Mouse (Mus musculus) intestine, embryonic 14.5 days (tissue): ENCODE measurements around the gene Gm8232. TPM values are rescaled to one million over a fixed set of nuclear protein-coding genes. Genes with fewer than 3 reads are reported as not detected.
"Not testable (repeated sequence)": the region's sequence is repeated elsewhere in the genome, so short reads cannot be mapped to it uniquely, and the experiment has no call there.

Source experiments
- ATAC-seq: fragments of 200-750 bp; cut with Nextera tagmentation; replicated peaks from 2 replicates; pipeline ENCODE4 v1.8.0; 2017; ENCODE audit warnings: low read depth, moderate number of reproducible peaks, moderate TSS enrichment, moderate library complexity; ENCODE audit not compliant: low FRiP score, low TSS enrichment
- DNase-seq: peaks from one replicate; pipeline ENCODE4 v3.0.0-alpha.2; 2018; ENCODE audit warnings: low spot score
- H3K27ac ChIP-seq: fragments of 300-500 bp; sonication (generic); 2 replicates; pipeline ENCODE4 v1.5.1; 2014; ENCODE audit warnings: low read depth, mild to moderate bottlenecking, control low read depth
- H3K27me3 ChIP-seq: fragments of 300-500 bp; sonication (generic); replicated peaks from 2 replicates; pipeline ENCODE4 v1.6.1; 2014; ENCODE audit warnings: low read length, control low read depth; ENCODE audit not compliant: control insufficient read depth, insufficient read depth
- H3K36me3 ChIP-seq: fragments of 300-500 bp; sonication (generic); 2 replicates; pipeline ENCODE4 v1.6.1; 2014; ENCODE audit warnings: low read length, control low read depth; ENCODE audit not compliant: control insufficient read depth, insufficient read depth
- H3K4me1 ChIP-seq: fragments of 300-500 bp; sonication (generic); replicated peaks from 2 replicates; pipeline ENCODE4 v1.6.1; 2014; ENCODE audit warnings: low read length, control low read depth, mixed read lengths; ENCODE audit not compliant: control insufficient read depth, insufficient read depth
- H3K4me2 ChIP-seq: fragments of 300-500 bp; sonication (generic); 2 replicates; pipeline ENCODE4 v1.6.1; 2014; ENCODE audit warnings: low read length
- H3K4me3 ChIP-seq: fragments of 300-500 bp; sonication (generic); 2 replicates; pipeline ENCODE4 v1.5.1; 2014; ENCODE audit warnings: low read depth, low read length, control low read depth, mixed read lengths
- H3K9ac ChIP-seq: fragments of 300-500 bp; sonication (generic); 2 replicates; pipeline ENCODE4 v1.6.1; 2014; ENCODE audit warnings: mild to moderate bottlenecking, low read length
- H3K9me3 ChIP-seq: fragments of 300-500 bp; sonication (generic); 2 replicates; pipeline ENCODE4 v1.6.1; 2016; ENCODE audit warnings: low read length, control low read depth; ENCODE audit not compliant: control insufficient read depth
- WGBS: fragments of 180-500 bp; shearing (Covaris S2); extraction: QIAGEN DNeasy Blood & Tissue Kit; methylation state at CpG from one replicate; pipeline ENCODE4 v1.1.7; 2014; 5-methylcytosine and 5-hydroxymethylcytosine counted together
- polyA plus RNA-seq: library from polyadenylated mRNA; unstranded; fragments of >200 nt; fragmentation: Nextera tagmentation; extraction: Ambion mirVana; gene quantifications from 2 replicates; pipeline ENCODE4 v1.2.1, GENCODE M21; 2014

The Gm8232 gene
- not detected in 2 replicates for polyA plus RNA-seq

DNA sequence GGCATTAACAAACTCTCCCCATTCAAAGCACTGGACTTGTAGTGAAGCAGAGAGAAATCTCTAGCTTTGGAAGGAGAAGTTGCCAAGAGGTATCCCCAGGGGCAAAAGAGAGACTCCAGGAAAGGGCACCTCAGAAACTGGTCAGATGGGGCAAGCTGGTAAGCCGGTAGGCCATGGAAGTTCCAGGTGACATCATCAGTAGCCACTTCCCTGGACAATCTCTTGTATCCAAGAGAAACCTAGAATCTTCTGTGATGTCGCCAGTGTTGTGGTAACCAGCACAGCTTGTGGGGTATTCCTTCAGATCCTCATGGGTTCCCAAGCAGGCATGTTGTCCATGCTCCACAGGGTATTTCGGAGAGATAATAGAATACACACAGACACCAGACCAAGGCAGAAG is at the start of gene Gm8232:
TSS of gene Gm8232 (plus strand) at position 301 of the 400 bp plus-strand sequence.
- H3K36me3 ChIP-seq, H3K4me1 ChIP-seq, H3K4me3 ChIP-seq, H3K9ac ChIP-seq, H3K4me2 ChIP-seq, H3K27me3 ChIP-seq, DNase-seq, H3K27ac ChIP-seq, H3K9me3 ChIP-seq, ATAC-seq: not testable (repeated sequence)
- 90% methylated on average over 3 of the region's 3 CpGs for WGBS

DNA sequence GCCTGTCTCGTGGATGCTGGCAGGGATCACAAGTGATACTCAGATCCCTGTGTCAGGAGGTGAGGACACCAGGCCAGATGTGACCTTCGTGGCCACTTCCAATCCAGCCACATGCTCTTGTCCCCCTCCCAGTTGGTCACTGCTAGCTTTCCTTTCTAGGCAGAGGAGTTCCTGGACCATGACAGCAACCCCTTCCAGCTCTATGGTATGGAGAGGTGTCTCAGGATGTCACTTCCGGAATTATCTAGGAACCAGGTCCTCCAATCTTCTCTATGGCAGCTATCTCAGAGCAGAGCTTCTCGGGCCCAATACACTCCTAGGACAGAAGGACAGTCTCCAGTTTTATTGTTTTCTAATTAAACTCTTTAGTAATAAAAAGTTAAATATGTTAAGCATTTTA is 49.2 kb upstream of the Gm8232 start:
- not testable (repeated sequence) for ATAC-seq, H3K4me3 ChIP-seq, DNase-seq, H3K9me3 ChIP-seq, H3K27ac ChIP-seq, H3K36me3 ChIP-seq, H3K9ac ChIP-seq, H3K27me3 ChIP-seq, H3K4me2 ChIP-seq, H3K4me1 ChIP-seq
- WGBS, result 77% methylated on average over 4 of the region's 4 CpGs

DNA sequence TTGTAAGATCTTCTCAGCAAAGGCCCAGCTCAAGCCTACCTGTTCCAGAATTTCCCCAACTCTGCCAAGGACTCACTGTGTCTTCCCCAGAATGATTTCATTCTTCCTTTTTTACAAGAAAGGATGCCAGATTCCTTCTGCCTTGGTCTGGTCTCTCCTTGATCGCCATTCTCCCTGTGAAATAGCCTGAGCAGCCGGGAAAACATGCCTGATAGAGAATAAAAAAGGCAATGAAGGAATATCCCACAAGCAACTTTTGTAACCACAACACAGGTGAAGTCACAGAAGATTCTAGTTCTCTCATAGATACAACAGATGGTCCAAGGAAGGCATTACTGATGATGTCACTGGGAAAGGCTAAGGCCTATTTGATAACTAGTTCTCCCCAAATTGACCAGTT is 22.8 kb upstream of the Gm8232 start, which contains the start of gene Gm3371:
TSS of gene Gm3371 (minus strand) at position 101 of the 400 bp plus-strand sequence.
- H3K9me3 ChIP-seq, ATAC-seq, H3K27ac ChIP-seq, DNase-seq, H3K4me2 ChIP-seq, H3K4me1 ChIP-seq, H3K4me3 ChIP-seq, H3K27me3 ChIP-seq, H3K9ac ChIP-seq, H3K36me3 ChIP-seq: not testable (repeated sequence)
- no CpG with 5 or more reads among the region's 2 CpGs for WGBS

Other genes with a start within 250 kb of the Gm8232 start
- not detected in 2 replicates for gene Gm8212, start 236.0 kb upstream of the Gm8232 start, polyA plus RNA-seq
- not detected in 2 replicates for gene 4930503E14Rik, start 220.4 kb upstream of the Gm8232 start, polyA plus RNA-seq
- gene Gm8220, start 148.1 kb upstream of the Gm8232 start, polyA plus RNA-seq, result not detected in 2 replicates
- not detected in 2 replicates for gene Gm5930, start 95.1 kb upstream of the Gm8232 start, polyA plus RNA-seq
- gene Gm8229, start 68.3 kb upstream of the Gm8232 start, polyA plus RNA-seq, result not detected in 2 replicates
- gene Gm3371, start 22.9 kb upstream of the Gm8232 start, polyA plus RNA-seq, result not detected in 2 replicates
- not detected in 2 replicates for gene BC061237, start 58.8 kb downstream of the Gm8232 start, polyA plus RNA-seq
- gene Gm17093, start 84.6 kb downstream of the Gm8232 start, polyA plus RNA-seq, result not detected in 2 replicates
- gene Gm8247, start 149.5 kb downstream of the Gm8232 start, polyA plus RNA-seq, result not detected in 2 replicates
- not detected in 2 replicates for gene Gm5624, start 194.3 kb downstream of the Gm8232 start, polyA plus RNA-seq